Mouse (Mus musculus) spleen, postnatal 10 days (tissue): ENCODE data around the gene Gm15128.
"Not testable (repeated sequence)": the region's sequence is repeated elsewhere in the genome, so short reads cannot be mapped to it uniquely, and the experiment has no call there.

Experiments
- DNase-seq, 2 experiments: peaks; one replicate each; pipeline ENCODE4 v3.0.0; 2021 to 2022; ENCODE audit warnings: low spot score in 2 of 2

The Gm15128 gene

GRCm38 (mm10) chrX:147765691-147766090 lies at the start of gene Gm15128:
Gm15128 (plus strand) TSS chrX:147765991.
- not testable (repeated sequence) for DNase-seq
